Mouse (Mus musculus): ENCODE measurements around the gene Gm26602. TPM values are rescaled to one million over a fixed set of nuclear protein-coding genes. Genes with fewer than 3 reads are reported as not detected.

Gm26602 gene
- polyA plus RNA-seq (2017; shearing (Covaris generic)) = 11.2 TPM

GRCm38 (mm10) chr10:79910556-79910955 lies at the start of gene Gm26602:
TSS of gene Gm26602 (plus strand) at chr10:79910856.

GRCm38 (mm10) chr10:79874290-79874862 lies 36.3 kb upstream of the Gm26602 start, which contains the start of the genes Prtn3 and Plppr3:
TSS of gene Prtn3 (plus strand) at chr10:79874476.
TSS of gene Plppr3 (minus strand) at chr10:79874634.

GRCm38 (mm10) chr10:79886054-79886453 lies 24.6 kb upstream of the Gm26602 start, which contains the start of gene Elane:
TSS of gene Elane (plus strand) at chr10:79886247.

GRCm38 (mm10) chr10:79890670-79891069 lies 20.0 kb upstream of the Gm26602 start, which contains the start of gene Cfd:
TSS of gene Cfd (plus strand) at chr10:79890853.

GRCm38 (mm10) chr10:79908167-79909091 lies 2.2 kb upstream of the Gm26602 start, which contains the start of gene Med16:
TSS of gene Med16 (minus strand) at chr10:79908923.

GRCm38 (mm10) chr10:79916808-79917531 lies 6.3 kb downstream of the Gm26602 start, which contains the start of gene Kiss1r:
TSS of gene Kiss1r (plus strand) at chr10:79916971.

GRCm38 (mm10) chr10:79920958-79921535 lies 10.4 kb downstream of the Gm26602 start, which contains the start of gene R3hdm4:
TSS of gene R3hdm4 (minus strand) at chr10:79921208.

GRCm38 (mm10) chr10:79926491-79927323 lies 16.1 kb downstream of the Gm26602 start, which contains the start of gene Arid3a:
TSS of gene Arid3a (plus strand) at chr10:79927043.

GRCm38 (mm10) chr10:79959847-79960601 lies 49.4 kb downstream of the Gm26602 start, which contains the start of gene Wdr18:
TSS of gene Wdr18 (plus strand) at chr10:79960152.

Other genes starting within 250 kb of the Gm26602 start
- gene Madcam1, start 246.3 kb upstream of the Gm26602 start, polyA plus RNA-seq (2017; shearing (Covaris generic)) = 0.65 TPM
- gene Tpgs1, start 241.5 kb upstream of the Gm26602 start, polyA plus RNA-seq (2017; shearing (Covaris generic)) = 48.4 TPM
- gene Cdc34, start 228.7 kb upstream of the Gm26602 start, polyA plus RNA-seq (2017; shearing (Covaris generic)) = 23.4 TPM
- 1.0 TPM for gene Gzmm, start 221.8 kb upstream of the Gm26602 start, polyA plus RNA-seq (2017; shearing (Covaris generic))
- 300 TPM for gene Bsg, start 206.4 kb upstream of the Gm26602 start, polyA plus RNA-seq (2017; shearing (Covaris generic))
- gene Hcn2, start 194.2 kb upstream of the Gm26602 start, polyA plus RNA-seq (2017; shearing (Covaris generic)) = not detected
- gene Polrmt, start 164.3 kb upstream of the Gm26602 start, polyA plus RNA-seq (2017; shearing (Covaris generic)) = 58.1 TPM
- gene Fgf22, start 155.8 kb upstream of the Gm26602 start, polyA plus RNA-seq (2017; shearing (Covaris generic)) = not detected
- gene Rnf126, start 143.9 kb upstream of the Gm26602 start, polyA plus RNA-seq (2017; shearing (Covaris generic)) = 8.7 TPM
- gene Fstl3, start 133.6 kb upstream of the Gm26602 start, polyA plus RNA-seq (2017; shearing (Covaris generic)) = 0.68 TPM
- gene Prss57, start 119.9 kb upstream of the Gm26602 start, polyA plus RNA-seq (2017; shearing (Covaris generic)) = not detected
- 0.30 TPM for gene Palm, start 117.3 kb upstream of the Gm26602 start, polyA plus RNA-seq (2017; shearing (Covaris generic))
- not detected for gene Misp, start 89.9 kb upstream of the Gm26602 start, polyA plus RNA-seq (2017; shearing (Covaris generic))
- 375 TPM for gene Ptbp1, start 56.4 kb upstream of the Gm26602 start, polyA plus RNA-seq (2017; shearing (Covaris generic))
- not detected for gene Prtn3, start 36.4 kb upstream of the Gm26602 start, polyA plus RNA-seq (2017; shearing (Covaris generic))
- gene Plppr3, start 36.2 kb upstream of the Gm26602 start, polyA plus RNA-seq (2017; shearing (Covaris generic)) = 4.9 TPM
- not detected for gene Elane, start 24.6 kb upstream of the Gm26602 start, polyA plus RNA-seq (2017; shearing (Covaris generic))
- not detected for gene Cfd, start 20.0 kb upstream of the Gm26602 start, polyA plus RNA-seq (2017; shearing (Covaris generic))
- 31.2 TPM for gene Med16, start 1.9 kb upstream of the Gm26602 start, polyA plus RNA-seq (2017; shearing (Covaris generic))
- 0.39 TPM for gene Kiss1r, start 6.1 kb downstream of the Gm26602 start, polyA plus RNA-seq (2017; shearing (Covaris generic))
- gene R3hdm4, start 10.4 kb downstream of the Gm26602 start, polyA plus RNA-seq (2017; shearing (Covaris generic)) = 217 TPM
- gene Arid3a, start 16.2 kb downstream of the Gm26602 start, polyA plus RNA-seq (2017; shearing (Covaris generic)) = 9.9 TPM
- 83.7 TPM for gene Wdr18, start 49.3 kb downstream of the Gm26602 start, polyA plus RNA-seq (2017; shearing (Covaris generic))
- not detected for gene Grin3b, start 59.9 kb downstream of the Gm26602 start, polyA plus RNA-seq (2017; shearing (Covaris generic))
- 5.5 TPM for gene Tmem259, start 73.5 kb downstream of the Gm26602 start, polyA plus RNA-seq (2017; shearing (Covaris generic))
- 1,187 TPM for gene Cnn2, start 77.7 kb downstream of the Gm26602 start, polyA plus RNA-seq (2017; shearing (Covaris generic))
- 71.9 TPM for gene Abca7, start 85.6 kb downstream of the Gm26602 start, polyA plus RNA-seq (2017; shearing (Covaris generic))
- 974 TPM for gene Arhgap45, start 105.8 kb downstream of the Gm26602 start, polyA plus RNA-seq (2017; shearing (Covaris generic))
- 210 TPM for gene Polr2e, start 128.9 kb downstream of the Gm26602 start, polyA plus RNA-seq (2017; shearing (Covaris generic))
- 569 TPM for gene Gpx4, start 136.3 kb downstream of the Gm26602 start, polyA plus RNA-seq (2017; shearing (Covaris generic))
- 84.3 TPM for gene Sbno2, start 194.7 kb downstream of the Gm26602 start, polyA plus RNA-seq (2017; shearing (Covaris generic))
- 11.9 TPM for gene Stk11, start 204.9 kb downstream of the Gm26602 start, polyA plus RNA-seq (2017; shearing (Covaris generic))
- 434 TPM for gene Atp5d, start 227.8 kb downstream of the Gm26602 start, polyA plus RNA-seq (2017; shearing (Covaris generic))
- 2.9 TPM for gene Cbarp, start 230.0 kb downstream of the Gm26602 start, polyA plus RNA-seq (2017; shearing (Covaris generic))
- gene Midn, start 237.4 kb downstream of the Gm26602 start, polyA plus RNA-seq (2017; shearing (Covaris generic)) = 1.7 TPM